Mouse (Mus musculus) hindbrain, embryonic 14.5 days (tissue): ENCODE data around the gene Wipf2. TPM values are rescaled to one million over a fixed set of nuclear protein-coding genes. Genes with fewer than 3 reads are reported as not detected.

Source experiments
- ATAC-seq: fragments of 200-750 bp; cut with Nextera tagmentation; 2 replicates; pipeline ENCODE4 v1.8.0; 2017; ENCODE audit warnings: moderate number of reproducible peaks, mild to moderate bottlenecking, moderate TSS enrichment, moderate library complexity; ENCODE audit not compliant: low FRiP score
- DNase-seq: peaks from one replicate; pipeline ENCODE4 v3.0.0-alpha.2; 2015; ENCODE audit warnings: low spot score
- H3K27ac ChIP-seq: fragments of 300-500 bp; sonication (generic); 2 replicates; pipeline ENCODE4 v1.5.1; 2014; ENCODE audit warnings: mild to moderate bottlenecking, moderate library complexity
- H3K27me3 ChIP-seq: fragments of 300-500 bp; sonication (generic); 2 replicates; pipeline ENCODE4 v1.6.1; 2014; ENCODE audit warnings: mild to moderate bottlenecking, low read length, mixed read lengths; ENCODE audit not compliant: control insufficient read depth, insufficient read depth
- H3K36me3 ChIP-seq: fragments of 300-500 bp; sonication (generic); replicated peaks from 2 replicates; pipeline ENCODE4 v1.6.1; 2014; ENCODE audit not compliant: control insufficient read depth, insufficient read depth
- H3K4me1 ChIP-seq: fragments of 300-500 bp; sonication (generic); replicated peaks from 2 replicates; pipeline ENCODE4 v1.6.1; 2014; ENCODE audit warnings: antibody characterized with exemption, low read length, mixed read lengths; ENCODE audit not compliant: control insufficient read depth, insufficient read depth
- H3K4me2 ChIP-seq: fragments of 300-500 bp; sonication (generic); replicated peaks from 2 replicates; pipeline ENCODE4 v1.6.1; 2014; ENCODE audit warnings: mild to moderate bottlenecking, moderate library complexity
- H3K4me3 ChIP-seq: fragments of 300-500 bp; sonication (generic); replicated peaks from 2 replicates; pipeline ENCODE4 v1.5.1; 2014; ENCODE audit warnings: mild to moderate bottlenecking, low read length
- H3K9ac ChIP-seq: fragments of 300-500 bp; sonication (generic); 2 replicates; pipeline ENCODE4 v1.6.1; 2014
- H3K9me3 ChIP-seq: fragments of 300-500 bp; sonication (generic); 2 replicates; pipeline ENCODE4 v1.6.1; 2016; ENCODE audit warnings: low read length; ENCODE audit not compliant: control insufficient read depth
- WGBS: fragments of 180-500 bp; shearing (Covaris S2); extraction: QIAGEN DNeasy Blood & Tissue Kit; methylation state at CpG from one replicate; pipeline ENCODE4 v1.1.7; 2014; 5-methylcytosine and 5-hydroxymethylcytosine counted together
- polyA plus RNA-seq: library from polyadenylated mRNA; unstranded; fragments of >200 nt; fragmentation: Nextera tagmentation; extraction: Ambion mirVana; gene quantifications from 2 replicates; pipeline ENCODE4 v1.2.1, GENCODE M21; 2014

Gene Wipf2
- polyA plus RNA-seq, 1 experiment from 2014 or later, result 4.7 TPM

DNA sequence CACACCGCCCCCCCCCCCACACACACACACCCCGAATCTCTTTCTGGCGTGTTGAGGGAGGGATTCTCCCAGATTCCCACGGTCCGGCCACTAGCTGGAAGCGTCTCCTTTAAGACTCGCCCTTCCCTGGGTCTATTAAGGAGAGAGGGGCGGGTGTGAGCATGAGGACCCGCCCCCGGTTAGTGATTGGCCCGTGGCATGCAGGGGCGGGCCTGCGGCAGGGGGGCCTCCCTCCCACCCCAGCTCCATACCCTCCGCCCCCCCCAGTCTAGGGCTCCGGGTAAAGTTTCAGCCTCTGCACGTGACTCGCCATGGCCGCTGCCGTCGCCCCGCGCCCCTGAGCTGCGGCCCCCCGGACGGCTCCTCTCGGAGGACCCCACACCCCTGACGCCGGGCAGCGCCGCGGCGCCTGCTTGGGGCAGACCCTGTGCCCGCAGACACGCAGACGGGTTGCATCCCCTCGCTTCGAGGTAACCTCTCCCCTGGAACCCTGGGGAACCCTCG is 74.0 kb downstream of the Wipf2 start:
- peak; percentile 82 for DNase-seq
- H3K9ac ChIP-seq, result peak overlapping the region; percentile 59
- peak overlapping the region; percentile 47 for H3K4me3 ChIP-seq
- ATAC-seq, result peak; percentile 89
- H3K4me1 ChIP-seq, result peaks cover 65% of the 10 kb centered on the region
- H3K36me3 ChIP-seq, result no peaks in the 10 kb centered on the region
- H3K27me3 ChIP-seq, result no peaks in the 10 kb centered on the region
- H3K4me2 ChIP-seq, result peak overlapping the region; percentile 83
- WGBS, result under 1% methylated on average over 36 of the region's 38 CpGs
- H3K27ac ChIP-seq, result peak overlapping the region; percentile 10; the same call in 1 of the 2 replicates
- no peaks in the 10 kb centered on the region for H3K9me3 ChIP-seq

GRCm38 (mm10) chr11:98937914-98938694 is 74.7 kb downstream of the Wipf2 start:
- peak overlapping the region; percentile 83 for H3K4me2 ChIP-seq
- H3K36me3 ChIP-seq, result no peaks in the 10 kb centered on the region
- H3K9me3 ChIP-seq, result no peaks in the 10 kb centered on the region
- DNase-seq (no peak), ATAC-seq (peak; percentile 10; the same call in 1 of the 2 replicates)
- H3K4me1 ChIP-seq, result peaks cover 65% of the 10 kb centered on the region
- no peaks in the 10 kb centered on the region for H3K27me3 ChIP-seq
- WGBS, result 1% methylated on average over 39 of the region's 39 CpGs
- peak overlapping the region; percentile 10; the same call in 1 of the 2 replicates for H3K27ac ChIP-seq
- peak overlapping the region; percentile 47 for H3K4me3 ChIP-seq
- H3K9ac ChIP-seq, result peak overlapping the region; percentile 59

GRCm38 (mm10) chr11:98938701-98939083 is 75.3 kb downstream of the Wipf2 start:
- no peak overlapping the region for H3K27ac ChIP-seq
- H3K4me3 ChIP-seq, result peak overlapping the region; percentile 47
- peak overlapping the region; percentile 83 for H3K4me2 ChIP-seq
- no peaks in the 10 kb centered on the region for H3K27me3 ChIP-seq
- H3K9ac ChIP-seq, result 0 out of 2 replicates have a peak overlapping the region, but pooled peaks have one; percentile 20
- peaks cover 68% of the 10 kb centered on the region for H3K4me1 ChIP-seq
- no peaks in the 10 kb centered on the region for H3K36me3 ChIP-seq
- DNase-seq (no peak), ATAC-seq (no peak)
- H3K9me3 ChIP-seq, result no peaks in the 10 kb centered on the region
- WGBS, result 46% methylated on average over 7 of the region's 7 CpGs

DNA sequence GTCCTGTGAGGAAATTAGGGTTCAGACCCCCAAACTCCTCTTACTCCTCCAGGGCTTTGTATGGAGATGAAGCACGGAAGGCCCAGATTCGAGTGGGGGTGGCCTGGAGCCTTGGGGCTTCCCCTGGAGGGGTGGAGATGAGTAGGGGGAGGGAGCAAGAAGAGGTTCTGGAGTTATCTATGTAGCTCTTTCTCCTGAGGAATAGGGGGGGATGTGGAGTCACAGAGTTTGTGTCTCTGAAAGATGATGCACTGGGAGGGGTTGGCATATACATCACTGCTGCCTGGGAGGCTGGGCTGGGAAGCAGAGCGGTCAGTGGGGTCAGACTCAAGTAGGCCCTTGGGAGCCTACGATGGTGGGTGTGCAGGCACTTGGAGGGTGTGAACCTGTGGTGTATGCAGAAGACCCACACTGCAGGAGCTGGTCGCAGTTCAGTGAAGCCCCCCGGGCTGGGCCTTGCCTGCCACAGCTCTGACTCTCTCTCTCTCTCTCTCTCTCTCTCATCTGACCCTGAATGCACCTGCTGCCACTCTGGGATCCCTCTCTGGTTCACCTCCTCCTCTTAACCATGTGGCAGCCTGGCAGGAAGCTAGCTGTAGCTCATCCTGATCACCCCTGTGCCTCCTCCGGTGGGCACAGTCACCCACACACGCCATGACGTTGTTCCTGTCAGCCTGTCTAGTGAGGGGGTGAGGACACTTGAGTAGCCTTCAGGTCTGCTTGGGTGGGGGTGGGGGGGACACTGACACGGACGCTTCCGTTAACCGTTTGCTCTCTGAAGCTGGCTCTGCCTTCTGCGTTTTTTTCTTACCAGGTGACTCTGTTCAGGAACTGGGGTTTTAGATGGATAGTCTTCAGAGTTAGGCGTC is 75.9 kb downstream of the Wipf2 start:
- 0 out of 2 replicates have a peak overlapping the region, but pooled peaks have one; percentile 20 for H3K9ac ChIP-seq

GRCm38 (mm10) chr11:98939953-98940641 is 76.7 kb downstream of the Wipf2 start:
- DNase-seq (no peak), ATAC-seq (no peak)
- H3K27ac ChIP-seq, result 0 out of 2 replicates have a peak overlapping the region, but pooled peaks have one; percentile 29
- peak overlapping the region; percentile 83 for H3K4me2 ChIP-seq
- 53% methylated on average over 11 of the region's 11 CpGs for WGBS
- H3K4me3 ChIP-seq, result no peak overlapping the region
- no peaks in the 10 kb centered on the region for H3K9me3 ChIP-seq
- no peaks in the 10 kb centered on the region for H3K27me3 ChIP-seq
- H3K36me3 ChIP-seq, result no peaks in the 10 kb centered on the region
- peaks cover 80% of the 10 kb centered on the region for H3K4me1 ChIP-seq
- H3K9ac ChIP-seq, result no peak overlapping the region

More for the DNA sequence above, 75.9 kb downstream of the Wipf2 start:
- ATAC-seq (no peak), DNase-seq (no peak)
- Histone ChIP-seq H3K9me3 (no peaks in the 10 kb centered on the region), H3K36me3 (no peaks in the 10 kb centered on the region), H3K27ac (no peak overlapping the region), H3K4me2 (peak overlapping the region; percentile 83), H3K4me1 (peaks cover 73% of the 10 kb centered on the region), H3K4me3 (0 out of 2 replicates have a peak overlapping the region, but pooled peaks have one; percentile 47), H3K27me3 (no peaks in the 10 kb centered on the region)
- WGBS, result 54% methylated on average over 15 of the region's 15 CpGs

- Histone ChIP-seq H3K36me3 (no peaks in the 10 kb centered on the region), H3K27ac (peak overlapping the region; percentile 82), H3K27me3 (no peaks in the 10 kb centered on the region), H3K9ac (peak overlapping the region; percentile 56; the same call in 1 of the 2 replicates), H3K4me3 (peak overlapping the region; percentile 44; the same call in 1 of the 2 replicates), H3K9me3 (no peaks in the 10 kb centered on the region), H3K4me1 (peaks cover 82% of the 10 kb centered on the region), H3K4me2 (peak overlapping the region; percentile 83)
- ATAC-seq, result no peak
- DNase-seq, result no peak
- 29% methylated on average over 3 of the region's 3 CpGs for WGBS
Measured at GRCm38 (mm10) chr11:98940776-98941175, 77.3 kb downstream of the Wipf2 start.

- peaks cover 76% of the 10 kb centered on the region for H3K4me1 ChIP-seq
- H3K27ac ChIP-seq, result peak overlapping the region; percentile 82
- H3K9me3 ChIP-seq, result no peaks in the 10 kb centered on the region
- DNase-seq (no peak), ATAC-seq (no peak)
- peak overlapping the region; percentile 56 for H3K9ac ChIP-seq
- H3K4me3 ChIP-seq, result peak overlapping the region; percentile 44
- H3K27me3 ChIP-seq, result no peaks in the 10 kb centered on the region
- 3% methylated on average over 12 of the region's 12 CpGs for WGBS
- H3K36me3 ChIP-seq, result no peaks in the 10 kb centered on the region
- H3K4me2 ChIP-seq, result peak overlapping the region; percentile 83
Measured at GRCm38 (mm10) chr11:98941341-98941825, 77.9 kb downstream of the Wipf2 start.

DNA sequence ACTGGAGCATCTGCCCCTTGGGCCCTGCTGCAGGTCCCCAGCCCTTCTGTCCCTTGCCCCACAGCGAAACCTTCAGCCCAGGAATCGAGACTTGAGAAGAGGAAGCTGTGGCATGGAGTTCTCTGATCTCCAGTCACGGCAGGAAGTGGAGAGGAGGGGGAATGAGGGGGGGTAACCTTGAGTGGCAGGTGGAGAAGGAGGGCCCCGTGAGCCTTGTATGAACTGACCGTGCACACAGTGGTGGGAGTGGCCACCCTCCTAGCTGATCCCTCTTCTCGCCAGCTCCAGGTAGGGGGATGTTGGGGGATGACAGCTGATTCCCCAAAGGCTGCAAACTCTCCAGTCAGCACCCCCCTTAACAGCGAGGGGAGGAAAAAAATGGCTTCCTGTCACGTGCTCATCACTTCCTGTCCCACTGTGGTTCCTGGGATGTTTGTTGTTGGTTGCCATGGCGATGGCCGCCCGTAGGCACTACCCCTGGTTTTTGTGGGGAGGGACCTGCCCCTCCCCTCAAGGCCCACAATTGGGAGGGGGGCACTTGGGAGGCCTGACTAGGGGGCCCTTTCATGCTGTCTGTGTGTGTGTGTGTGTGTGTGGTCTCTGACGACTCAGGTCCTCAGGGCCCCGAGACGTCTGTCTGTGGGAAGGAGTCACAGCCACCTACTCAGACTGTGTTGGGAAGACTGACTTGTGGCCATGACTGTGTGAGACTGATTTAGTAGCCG is 78.5 kb downstream of the Wipf2 start:
- peak overlapping the region; percentile 83 for H3K4me2 ChIP-seq
- no peaks in the 10 kb centered on the region for H3K9me3 ChIP-seq
- H3K36me3 ChIP-seq, result no peaks in the 10 kb centered on the region
- H3K9ac ChIP-seq, result peak overlapping the region; percentile 56
- DNase-seq (peak; percentile 79), ATAC-seq (peak; percentile 35)
- H3K4me3 ChIP-seq, result peak overlapping the region; percentile 44
- 3% methylated on average over 15 of the region's 15 CpGs for WGBS
- no peaks in the 10 kb centered on the region for H3K27me3 ChIP-seq
- peak overlapping the region; percentile 82 for H3K27ac ChIP-seq
- H3K4me1 ChIP-seq, result peaks cover 70% of the 10 kb centered on the region
